Mouse (Mus musculus) intestine, postnatal 0 days (tissue): ENCODE results near the gene Pop7. TPM values are rescaled to one million over a fixed set of nuclear protein-coding genes. Genes with fewer than 3 reads are reported as not detected.

Experiments
- ATAC-seq: fragments of 200-750 bp; cut with Nextera tagmentation; 2 replicates; pipeline ENCODE4 v1.8.0; 2017; ENCODE audit warnings: mild to moderate bottlenecking, moderate TSS enrichment, moderate library complexity
- H3K27ac ChIP-seq: fragments of 300-500 bp; sonication (generic); 2 replicates; pipeline ENCODE4 v1.5.1; 2014; ENCODE audit warnings: mild to moderate bottlenecking, low read depth, low read length, moderate library complexity
- H3K27me3 ChIP-seq: fragments of 300-500 bp; sonication (generic); replicated peaks from 2 replicates; pipeline ENCODE4 v1.6.1; 2014; ENCODE audit warnings: low read length, mixed read lengths; ENCODE audit not compliant: control insufficient read depth, insufficient read depth
- H3K36me3 ChIP-seq: fragments of 300-500 bp; sonication (generic); 2 replicates; pipeline ENCODE4 v1.6.1; 2014; ENCODE audit warnings: mild to moderate bottlenecking, moderate library complexity; ENCODE audit not compliant: control insufficient read depth, insufficient read depth
- H3K4me1 ChIP-seq: fragments of 300-500 bp; sonication (generic); replicated peaks from 2 replicates; pipeline ENCODE4 v1.6.1; 2014; ENCODE audit warnings: antibody characterized with exemption, low read length, mixed read lengths; ENCODE audit not compliant: control insufficient read depth, insufficient read depth
- H3K4me2 ChIP-seq: fragments of 300-500 bp; sonication (generic); replicated peaks from 2 replicates; pipeline ENCODE4 v1.6.1; 2014; ENCODE audit warnings: low read depth, mild to moderate bottlenecking, moderate library complexity
- H3K4me3 ChIP-seq: fragments of 300-500 bp; sonication (generic); 2 replicates; pipeline ENCODE4 v1.5.1; 2014; ENCODE audit warnings: low read depth, low read length
- H3K9ac ChIP-seq: fragments of 300-500 bp; sonication (generic); 2 replicates; pipeline ENCODE4 v1.6.1; 2014; ENCODE audit warnings: mild to moderate bottlenecking, low read depth, low read length
- H3K9me3 ChIP-seq: fragments of 300-500 bp; sonication (generic); 2 replicates; pipeline ENCODE4 v1.6.1; 2016; ENCODE audit warnings: mixed run types; ENCODE audit not compliant: control insufficient read depth
- CTCF ChIP-seq: sonication (generic); IDR thresholded peaks from 2 replicates; pipeline ENCODE4 v1.5.1; 2016; ENCODE audit warnings: low read depth, mild to moderate bottlenecking, control low read depth, antibody characterized with exemption, moderate library complexity
- WGBS: fragments of 180-500 bp; shearing (Covaris S2); extraction: QIAGEN DNeasy Blood & Tissue Kit; methylation state at CpG from one replicate; pipeline ENCODE4 v1.1.7; 2014; 5-methylcytosine and 5-hydroxymethylcytosine counted together
- polyA plus RNA-seq: library from polyadenylated mRNA; unstranded; fragments of >200 nt; fragmentation: Nextera tagmentation; extraction: Ambion mirVana; gene quantifications from 2 replicates; pipeline ENCODE4 v1.2.1, GENCODE M21; 2015

The Pop7 gene
- polyA plus RNA-seq, 1 experiment from 2014 or later: 47.9 TPM

- H3K9me3 ChIP-seq: no peaks in the 10 kb centered on the region
- peaks cover 95% of the 10 kb centered on the region for H3K36me3 ChIP-seq
- no peak overlapping the region for H3K4me3 ChIP-seq
- TF ChIP-seq CTCF: no peak
- ATAC-seq: no peak
- no peak overlapping the region for H3K9ac ChIP-seq
- H3K4me2 ChIP-seq: no peak overlapping the region
- H3K27ac ChIP-seq: no peak overlapping the region
- WGBS: 85% methylated on average over 8 of the region's 8 CpGs
- H3K4me1 ChIP-seq: no peaks in the 10 kb centered on the region
- H3K27me3 ChIP-seq: no peaks in the 10 kb centered on the region
Measured at GRCm38 (mm10) chr5:137524251-137524515, 21.9 kb upstream of the Pop7 start.

- peaks cover 95% of the 10 kb centered on the region for H3K36me3 ChIP-seq
Measured at GRCm38 (mm10) chr5:137523396-137524250, 21.3 kb upstream of the Pop7 start.

GRCm38 (mm10) chr5:137522711-137523110 lies 20.4 kb upstream of the Pop7 start:
- Histone ChIP-seq H3K9me3 (no peaks in the 10 kb centered on the region), H3K36me3 (peaks cover 91% of the 10 kb centered on the region), H3K4me3 (no peak overlapping the region), H3K27ac (no peak overlapping the region), H3K4me2 (no peak overlapping the region), H3K9ac (no peak overlapping the region), H3K4me1 (no peaks in the 10 kb centered on the region), H3K27me3 (no peaks in the 10 kb centered on the region)
- 80% methylated on average over 11 of the region's 11 CpGs for WGBS
- no peak for TF ChIP-seq CTCF
- no peak for ATAC-seq

More at GRCm38 (mm10) chr5:137523396-137524250, 21.3 kb upstream of the Pop7 start:
- WGBS: 82% methylated on average over 25 of the region's 25 CpGs
- no peak overlapping the region for H3K9ac ChIP-seq
- H3K27me3 ChIP-seq: no peaks in the 10 kb centered on the region
- H3K4me3 ChIP-seq: no peak overlapping the region
- H3K4me1 ChIP-seq: no peaks in the 10 kb centered on the region
- no peak for ATAC-seq
- no peak overlapping the region for H3K4me2 ChIP-seq
- 0 out of 2 replicates have a peak, but pooled peaks have one; percentile 12 for TF ChIP-seq CTCF
- no peaks in the 10 kb centered on the region for H3K9me3 ChIP-seq
- H3K27ac ChIP-seq: peak overlapping the region; percentile 41; the same call in 1 of the 2 replicates

- Histone ChIP-seq H3K4me1 (no peaks in the 10 kb centered on the region), H3K27ac (no peak overlapping the region), H3K9ac (no peak overlapping the region), H3K9me3 (no peaks in the 10 kb centered on the region), H3K4me3 (no peak overlapping the region), H3K36me3 (peaks cover 84% of the 10 kb centered on the region), H3K27me3 (no peaks in the 10 kb centered on the region), H3K4me2 (no peak overlapping the region)
- WGBS: 77% methylated on average over 9 of the region's 9 CpGs
- TF ChIP-seq CTCF: no peak
- no peak for ATAC-seq
Measured at GRCm38 (mm10) chr5:137521861-137522260, 19.5 kb upstream of the Pop7 start.

GRCm38 (mm10) chr5:137519691-137520550 lies 17.6 kb upstream of the Pop7 start:
- 92% methylated on average over 27 of the region's 27 CpGs for WGBS
- H3K9me3 ChIP-seq: no peaks in the 10 kb centered on the region
- no peak overlapping the region for H3K4me3 ChIP-seq
- TF ChIP-seq CTCF: no peak
- H3K27me3 ChIP-seq: no peaks in the 10 kb centered on the region
- no peaks in the 10 kb centered on the region for H3K4me1 ChIP-seq
- H3K36me3 ChIP-seq: peaks cover 68% of the 10 kb centered on the region
- no peak overlapping the region for H3K27ac ChIP-seq
- ATAC-seq: no peak
- H3K4me2 ChIP-seq: no peak overlapping the region
- no peak overlapping the region for H3K9ac ChIP-seq

- no peaks in the 10 kb centered on the region for H3K4me1 ChIP-seq
- H3K27ac ChIP-seq: no peak within 1 kb of the TSS
- H3K9me3 ChIP-seq: no peaks in the 10 kb centered on the region
- H3K4me2 ChIP-seq: no peak within 1 kb of the TSS
- WGBS: 75% methylated on average over 5 of the region's 5 CpGs
- H3K36me3 ChIP-seq: peaks cover 53% of the 10 kb centered on the region
- no peaks in the 10 kb centered on the region for H3K27me3 ChIP-seq
- peak; percentile 71 for TF ChIP-seq CTCF
- H3K9ac ChIP-seq: no peak within 1 kb of the TSS
- H3K4me3 ChIP-seq: no peak within 1 kb of the TSS
- ATAC-seq: 0 out of 2 replicates have a peak, but pooled peaks have one; percentile 9
Measured at GRCm38 (mm10) chr5:137518436-137518835, 16.1 kb upstream of the Pop7 start, which contains the start of gene Gigyf1. Gigyf1 (plus strand) TSS chr5:137518548.
